Mouse (Mus musculus): ENCODE measurements at regions not wholly inside any gene's neighbourhood (a gene's known extent, or its start where the extent isn't known, plus 50 kb on each side); places are given as distances from the start of the nearest gene placed in this dataset.

- no peak overlapping the region for H3K27ac ChIP-seq
- no peaks in the 10 kb centered on the region for H3K9me3 ChIP-seq
- H3K4me3 ChIP-seq: no peak overlapping the region
- no peak for ATAC-seq (ENCODE audit: low FRiP score)
- no peaks in the 10 kb centered on the region for H3K36me3 ChIP-seq
- no peak overlapping the region for H3K9ac ChIP-seq
- H3K27me3 ChIP-seq: no peaks in the 10 kb centered on the region
- no peaks in the 10 kb centered on the region for H3K4me1 ChIP-seq (replicated peaks)
- H3K4me2 ChIP-seq: no peak overlapping the region
Measured at GRCm38 (mm10) chr2:101083813-101084212, 540.7 kb upstream of the Rag2 start.

DNA sequence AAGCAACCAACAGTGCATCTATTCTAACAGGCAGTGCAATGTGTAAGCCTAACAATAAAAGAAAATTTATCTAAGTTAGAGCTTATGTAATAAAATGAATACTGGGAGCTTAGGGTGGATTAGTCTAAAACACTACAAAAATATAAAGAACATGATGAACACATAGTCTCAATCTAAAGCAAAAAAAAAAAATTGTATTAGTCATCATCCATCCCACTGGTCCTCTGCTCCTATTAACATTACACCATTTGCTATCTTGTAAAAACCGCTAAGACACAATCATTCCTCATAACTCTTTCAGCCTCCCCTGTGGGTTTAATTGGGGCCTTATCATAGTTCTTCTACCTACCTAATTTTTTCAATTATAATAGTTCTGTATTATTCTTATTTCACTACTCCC is 539.9 kb upstream of the Rag2 start:
- ATAC-seq (ENCODE audit: low FRiP score): no peak
- H3K4me2 ChIP-seq: no peak overlapping the region
- 92% methylated on average over 1 of the region's 1 CpGs for WGBS
- H3K36me3 ChIP-seq: no peaks in the 10 kb centered on the region
- H3K9me3 ChIP-seq: no peaks in the 10 kb centered on the region
- H3K27ac ChIP-seq: no peak overlapping the region
- H3K4me3 ChIP-seq: no peak overlapping the region
- no peaks in the 10 kb centered on the region for H3K4me1 ChIP-seq (replicated peaks)
- no peak overlapping the region for H3K9ac ChIP-seq
- H3K27me3 ChIP-seq: no peaks in the 10 kb centered on the region

DNA sequence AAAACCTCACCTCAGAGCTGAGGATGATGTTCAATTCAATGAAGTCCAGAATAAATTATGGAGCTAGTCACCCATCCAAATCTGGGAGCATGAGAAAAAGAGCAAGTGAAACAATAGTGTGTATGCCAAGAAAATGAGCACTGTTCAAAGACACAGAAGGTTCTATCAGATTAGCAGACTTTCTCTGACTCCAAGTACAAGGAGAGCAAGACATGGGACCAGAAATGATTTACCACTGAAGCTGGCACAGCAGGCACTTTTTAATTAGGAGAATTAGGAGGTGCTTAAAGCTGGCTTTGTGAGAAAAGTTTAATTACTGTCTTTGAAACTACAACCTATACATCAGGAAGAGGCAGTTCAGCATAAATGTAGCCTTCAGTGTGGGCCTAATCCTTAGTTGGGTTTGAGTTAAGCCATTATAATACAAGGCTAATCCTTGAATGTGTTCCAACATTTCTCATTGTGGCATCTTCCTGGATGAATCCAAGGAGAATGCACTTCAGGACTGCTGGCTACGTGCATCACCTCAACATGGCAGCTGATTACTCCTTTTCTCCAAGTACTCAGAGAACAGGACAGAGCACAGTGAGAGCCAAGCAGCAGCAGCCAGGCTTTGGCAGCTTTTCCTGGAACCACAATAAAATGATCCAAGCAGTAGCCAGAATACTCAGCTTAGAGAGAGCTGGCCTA is 517.2 kb upstream of the Rag2 start:
- Histone ChIP-seq H3K4me3 (no peak overlapping the region), H3K9ac (no peak overlapping the region), H3K4me2 (no peak overlapping the region), H3K4me1 (replicated peaks) (no peaks in the 10 kb centered on the region), H3K9me3 (no peaks in the 10 kb centered on the region), H3K27me3 (no peaks in the 10 kb centered on the region), H3K36me3 (no peaks in the 10 kb centered on the region), H3K27ac (no peak overlapping the region)
- no peak for ATAC-seq (ENCODE audit: low FRiP score)
- WGBS: 76% methylated on average over 1 of the region's 1 CpGs

DNA sequence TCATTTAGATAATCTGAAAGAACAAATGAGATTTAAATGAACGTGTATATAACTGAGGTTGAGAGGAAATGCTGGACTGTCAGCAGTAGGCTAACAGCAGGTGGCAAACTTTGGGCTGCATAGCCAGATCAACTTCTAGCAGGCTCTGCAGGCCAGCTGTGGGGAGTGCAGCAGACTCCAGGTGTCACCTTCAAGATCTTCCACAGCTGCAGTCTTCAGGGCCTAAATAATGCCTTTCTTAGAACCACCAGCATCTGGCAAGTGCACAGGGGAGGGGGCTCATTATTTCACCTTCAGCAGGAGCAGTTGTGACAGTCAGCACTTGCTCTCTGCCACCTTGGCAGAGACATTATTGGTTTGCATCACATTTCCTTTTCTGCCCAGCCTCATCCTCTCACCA is 487.7 kb upstream of the Rag2 start:
- H3K27ac ChIP-seq: no peak overlapping the region
- WGBS: 31% methylated on average over 1 of the region's 1 CpGs
- no peak overlapping the region for H3K4me2 ChIP-seq
- no peak overlapping the region for H3K4me3 ChIP-seq
- H3K9ac ChIP-seq: no peak overlapping the region
- no peaks in the 10 kb centered on the region for H3K4me1 ChIP-seq (replicated peaks)
- H3K27me3 ChIP-seq: no peaks in the 10 kb centered on the region
- H3K36me3 ChIP-seq: no peaks in the 10 kb centered on the region
- ATAC-seq (ENCODE audit: low FRiP score): no peak
- no peaks in the 10 kb centered on the region for H3K9me3 ChIP-seq

DNA sequence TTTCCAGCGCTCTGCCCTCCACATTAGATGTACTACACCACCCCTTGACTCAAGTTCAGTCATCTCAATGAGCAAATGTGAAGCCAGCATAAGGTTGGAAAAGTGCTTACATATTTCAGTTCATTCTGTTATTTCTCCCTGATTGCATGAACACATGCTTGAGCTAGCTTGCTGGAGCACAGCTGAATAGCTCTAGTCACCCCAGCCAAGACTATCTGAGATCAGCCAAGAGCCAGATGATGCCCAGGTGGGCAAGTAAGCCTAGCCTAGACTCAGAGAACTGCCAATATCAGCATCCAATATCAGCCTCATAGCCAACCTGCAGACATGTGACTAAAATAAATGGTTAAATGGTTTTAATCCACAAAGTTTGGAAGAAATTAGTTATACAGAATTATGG is 484.6 kb upstream of the Rag2 start:
- Histone ChIP-seq H3K9ac (no peak overlapping the region), H3K4me1 (replicated peaks) (no peaks in the 10 kb centered on the region), H3K27me3 (no peaks in the 10 kb centered on the region), H3K9me3 (no peaks in the 10 kb centered on the region), H3K36me3 (no peaks in the 10 kb centered on the region), H3K27ac (no peak overlapping the region), H3K4me2 (no peak overlapping the region), H3K4me3 (no peak overlapping the region)
- 92% methylated on average over 1 of the region's 1 CpGs for WGBS
- ATAC-seq (ENCODE audit: low FRiP score): no peak

GRCm38 (mm10) chr2:101156755-101157271 is 467.7 kb upstream of the Rag2 start:
- H3K9ac ChIP-seq: no peak overlapping the region
- ATAC-seq (ENCODE audit: low FRiP score): no peak

GRCm38 (mm10) chr2:101159276-101159675 is 465.2 kb upstream of the Rag2 start:
- H3K4me3 ChIP-seq: no peak overlapping the region
- no peak overlapping the region for H3K4me2 ChIP-seq
- H3K4me1 ChIP-seq (replicated peaks): peaks cover 3% of the 10 kb centered on the region; the same call in 1 of the 2 replicates
- H3K9ac ChIP-seq: no peak overlapping the region
- H3K27ac ChIP-seq: no peak overlapping the region
- H3K36me3 ChIP-seq: no peaks in the 10 kb centered on the region
- ATAC-seq (ENCODE audit: low FRiP score): no peak
- no peaks in the 10 kb centered on the region for H3K9me3 ChIP-seq
- 33% methylated on average over 4 of the region's 4 CpGs for WGBS
- H3K27me3 ChIP-seq: 0 out of 2 replicates have a peak, but pooled peaks cover 4% of the 10 kb centered on the region

More at GRCm38 (mm10) chr2:101156755-101157271, 467.7 kb upstream of the Rag2 start:
- Histone ChIP-seq H3K27me3 (no peaks in the 10 kb centered on the region), H3K4me3 (no peak overlapping the region), H3K4me2 (no peak overlapping the region), H3K9me3 (no peaks in the 10 kb centered on the region), H3K27ac (no peak overlapping the region), H3K36me3 (no peaks in the 10 kb centered on the region), H3K4me1 (replicated peaks) (peaks cover 3% of the 10 kb centered on the region; the same call in 1 of the 2 replicates)
- 48% methylated on average over 5 of the region's 5 CpGs for WGBS

DNA sequence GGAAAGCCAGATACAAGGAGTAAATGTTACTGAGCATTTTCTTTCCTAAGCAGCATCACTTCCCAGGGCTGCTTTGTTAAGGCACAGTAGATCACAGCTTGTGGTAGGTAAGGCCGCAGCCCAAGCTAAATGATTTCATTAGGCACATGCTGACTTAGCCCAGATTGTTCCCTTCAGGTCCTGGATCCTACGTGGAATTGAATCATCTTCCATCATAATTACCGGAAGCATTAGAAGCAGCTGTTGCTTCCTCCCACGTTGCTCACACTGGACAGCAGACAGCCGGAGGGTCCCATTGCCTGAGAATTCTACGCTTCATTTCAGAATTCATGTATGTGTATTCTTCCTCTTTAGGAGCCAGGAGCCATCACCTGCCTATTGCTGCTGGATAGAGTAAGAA is 458.6 kb upstream of the Rag2 start:
- Histone ChIP-seq H3K27me3 (peaks cover 43% of the 10 kb centered on the region), H3K4me2 (no peak overlapping the region), H3K4me1 (replicated peaks) (no peaks in the 10 kb centered on the region), H3K9ac (no peak overlapping the region), H3K4me3 (no peak overlapping the region), H3K27ac (no peak overlapping the region), H3K36me3 (no peaks in the 10 kb centered on the region), H3K9me3 (no peaks in the 10 kb centered on the region)
- WGBS: 48% methylated on average over 6 of the region's 6 CpGs
- peak; percentile 52; the same call in 1 of the 2 replicates for ATAC-seq (ENCODE audit: low FRiP score)

DNA sequence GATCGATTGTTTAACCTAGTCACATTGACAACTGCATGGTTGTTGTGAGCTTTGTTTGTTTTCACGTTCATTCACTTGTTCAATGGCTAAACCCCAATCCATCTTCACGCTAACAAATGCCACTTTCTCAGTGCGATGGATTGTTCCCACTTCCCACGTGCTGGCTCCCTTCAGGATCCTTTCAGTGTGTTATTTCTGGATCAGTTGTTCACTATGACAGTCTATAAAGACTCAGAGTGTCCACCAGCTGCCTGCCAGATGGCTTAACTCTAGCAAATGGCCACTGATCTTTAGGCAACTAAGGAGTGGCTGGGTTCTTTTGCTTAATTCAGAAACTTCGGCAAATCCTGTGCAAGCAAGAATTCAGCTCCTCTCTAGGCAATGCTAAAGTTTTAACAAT is 451.7 kb upstream of the Rag2 start:
- Histone ChIP-seq H3K4me3 (no peak overlapping the region), H3K27ac (no peak overlapping the region), H3K9me3 (no peaks in the 10 kb centered on the region), H3K4me2 (no peak overlapping the region), H3K9ac (no peak overlapping the region), H3K36me3 (no peaks in the 10 kb centered on the region), H3K27me3 (peaks cover 46% of the 10 kb centered on the region), H3K4me1 (replicated peaks) (no peaks in the 10 kb centered on the region; the same call in 1 of the 2 replicates)
- WGBS: 3% methylated on average over 6 of the region's 6 CpGs
- ATAC-seq (ENCODE audit: low FRiP score): peak; percentile 90

DNA sequence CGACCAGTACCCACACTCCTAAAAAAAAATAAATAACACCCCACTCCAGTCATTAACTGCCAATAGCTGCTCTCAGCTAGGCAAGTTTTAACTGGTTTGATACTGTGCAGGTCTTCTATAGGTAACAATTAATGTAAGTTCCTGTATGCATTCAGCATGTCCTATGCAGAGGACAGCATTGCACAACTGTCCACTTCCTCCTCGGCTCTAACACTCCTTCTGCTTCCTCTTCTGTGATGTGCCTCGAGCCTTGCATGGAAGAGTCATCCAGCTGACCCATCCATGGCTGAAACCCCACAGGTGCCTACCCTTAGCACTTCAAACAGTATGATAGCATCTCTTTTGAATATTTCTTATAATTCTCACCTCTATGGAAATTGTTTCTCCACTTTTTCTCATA is 449.4 kb upstream of the Rag2 start:
- peaks cover 37% of the 10 kb centered on the region for H3K27me3 ChIP-seq
- no peak overlapping the region for H3K4me2 ChIP-seq
- H3K36me3 ChIP-seq: no peaks in the 10 kb centered on the region
- no peaks in the 10 kb centered on the region for H3K9me3 ChIP-seq
- no peak overlapping the region for H3K27ac ChIP-seq
- no peak for ATAC-seq (ENCODE audit: low FRiP score)
- no peak overlapping the region for H3K9ac ChIP-seq
- 86% methylated on average over 3 of the region's 3 CpGs for WGBS
- no peak overlapping the region for H3K4me3 ChIP-seq
- no peaks in the 10 kb centered on the region; the same call in 1 of the 2 replicates for H3K4me1 ChIP-seq (replicated peaks)

DNA sequence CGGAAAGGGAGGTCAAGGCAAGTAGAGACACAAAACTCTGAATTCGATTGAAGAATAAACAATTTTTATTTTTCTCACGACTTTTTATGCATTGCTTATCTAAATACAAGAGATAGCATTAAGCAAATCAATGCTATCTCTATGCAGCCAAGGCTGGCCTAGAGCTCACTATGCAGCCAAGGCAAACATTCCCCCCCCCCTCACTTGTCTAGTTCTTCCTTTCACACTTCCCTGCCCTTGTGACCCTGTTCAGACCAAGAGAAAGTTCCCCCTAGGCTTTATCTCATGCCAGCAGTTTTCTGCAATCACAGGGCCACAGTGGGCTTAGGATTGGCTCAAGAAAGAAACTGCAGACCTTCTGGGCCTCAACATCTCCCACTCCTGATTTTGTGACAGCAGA is 417.9 kb upstream of the Rag2 start:
- Histone ChIP-seq H3K4me2 (no peak overlapping the region), H3K9ac (no peak overlapping the region), H3K36me3 (no peaks in the 10 kb centered on the region), H3K9me3 (no peaks in the 10 kb centered on the region), H3K4me1 (replicated peaks) (no peaks in the 10 kb centered on the region), H3K27ac (no peak overlapping the region), H3K27me3 (no peaks in the 10 kb centered on the region), H3K4me3 (no peak overlapping the region)
- 90% methylated on average over 3 of the region's 3 CpGs for WGBS
- no peak for ATAC-seq (ENCODE audit: low FRiP score)

- Histone ChIP-seq H3K9me3 (no peaks in the 10 kb centered on the region), H3K27me3 (no peaks in the 10 kb centered on the region), H3K4me1 (replicated peaks) (no peaks in the 10 kb centered on the region), H3K4me3 (no peak overlapping the region), H3K27ac (no peak overlapping the region), H3K4me2 (no peak overlapping the region), H3K9ac (no peak overlapping the region), H3K36me3 (no peaks in the 10 kb centered on the region)
- WGBS: 54% methylated on average over 4 of the region's 4 CpGs
- ATAC-seq (ENCODE audit: low FRiP score): no peak
Measured at GRCm38 (mm10) chr2:101209136-101209535, 415.4 kb upstream of the Rag2 start.

DNA sequence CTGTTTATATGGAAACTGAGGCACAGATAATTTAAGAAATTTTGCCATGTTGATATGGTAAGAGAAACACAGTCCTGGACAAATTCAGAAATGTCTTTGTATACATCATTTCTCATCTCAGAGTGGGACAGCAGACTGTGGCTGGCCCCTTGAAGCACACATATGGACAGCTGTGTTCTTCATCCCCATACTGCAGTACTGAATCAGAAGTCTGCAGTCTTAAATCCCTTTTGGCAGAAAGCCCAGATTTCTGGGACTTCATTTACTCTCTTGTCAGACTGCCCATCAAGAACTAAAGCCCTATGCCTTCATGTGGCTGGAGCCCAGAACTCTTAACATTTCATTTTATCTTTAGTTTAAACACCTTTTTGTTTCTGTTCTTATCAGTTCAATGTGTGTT is 403.8 kb upstream of the Rag2 start:
- Histone ChIP-seq H3K27me3 (no peaks in the 10 kb centered on the region), H3K9me3 (no peaks in the 10 kb centered on the region), H3K4me1 (replicated peaks) (no peaks in the 10 kb centered on the region), H3K4me3 (no peak overlapping the region), H3K4me2 (no peak overlapping the region), H3K9ac (no peak overlapping the region), H3K27ac (no peak overlapping the region), H3K36me3 (no peaks in the 10 kb centered on the region)
- ATAC-seq (ENCODE audit: low FRiP score): peak; percentile 46; the same call in 1 of the 2 replicates
